Mouse (Mus musculus) right cerebral cortex, postnatal 4 days (tissue): ENCODE measurements around the gene Tnfrsf19.

ENCODE experiments used
- DNase-seq: peaks from one replicate; pipeline ENCODE4 v3.0.0-alpha.2; 2022

Tnfrsf19 gene

DNA sequence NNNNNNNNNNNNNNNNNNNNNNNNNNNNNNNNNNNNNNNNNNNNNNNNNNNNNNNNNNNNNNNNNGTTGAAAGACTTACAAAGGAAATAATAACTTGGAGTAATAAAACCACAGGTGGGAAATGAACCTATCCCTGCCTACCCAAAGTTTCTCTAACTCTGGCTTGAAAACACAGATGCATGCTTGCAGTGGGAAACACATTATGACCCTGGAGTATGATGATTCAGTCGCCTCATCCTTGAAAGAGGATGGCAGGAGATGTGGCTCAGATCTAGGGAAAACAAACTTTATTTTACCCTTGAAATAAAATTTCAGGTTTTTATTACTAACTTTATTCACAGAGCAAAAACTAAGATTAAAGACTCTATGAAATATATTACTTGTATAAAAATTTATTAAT is 26.4 kb downstream of the Tnfrsf19 start:
- no peak for DNase-seq

DNA sequence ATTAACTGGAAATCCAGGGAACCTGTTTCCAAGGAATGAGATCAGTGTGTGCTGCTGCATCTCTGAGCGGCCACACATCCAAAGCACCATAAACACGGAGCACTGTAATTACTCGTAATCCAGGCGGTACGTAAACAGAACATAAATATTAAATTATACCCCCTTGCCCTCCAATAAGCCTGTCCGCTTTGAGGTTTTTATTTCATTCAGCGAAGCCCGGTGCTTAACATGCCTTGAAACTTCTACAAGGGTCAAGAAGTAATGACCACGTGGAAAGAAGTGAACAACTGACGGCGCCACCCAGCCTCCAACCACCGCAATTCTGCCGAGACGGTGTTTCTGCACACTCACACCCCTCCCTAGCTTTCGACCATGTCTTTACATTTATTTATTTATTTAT is 31.7 kb downstream of the Tnfrsf19 start:
- DNase-seq: no peak

DNA sequence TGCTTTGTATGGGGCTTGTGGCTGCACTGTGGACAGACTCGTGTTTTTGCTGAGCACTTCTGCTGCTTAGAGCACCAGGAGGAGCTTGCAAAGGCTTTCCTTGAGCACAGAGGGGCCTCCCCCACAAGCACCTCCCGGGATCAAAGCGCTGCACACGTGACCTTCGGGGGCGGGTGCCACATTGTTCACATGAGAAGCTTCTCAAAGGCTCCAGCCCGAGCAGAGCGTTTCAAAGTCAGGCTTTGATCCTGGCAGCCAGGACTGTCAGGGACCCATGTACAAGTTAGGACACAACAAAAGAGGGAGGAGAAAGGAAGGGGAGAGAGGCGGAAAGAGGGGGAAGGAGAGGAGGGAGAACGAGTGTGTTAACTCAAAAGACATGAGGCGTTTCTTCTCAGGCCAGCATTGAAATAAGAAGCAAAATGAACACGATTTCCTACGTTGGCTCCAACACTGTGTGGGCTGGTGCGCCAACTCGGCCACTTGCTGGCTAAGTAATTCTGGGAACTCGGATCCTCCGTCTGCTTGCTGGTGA is 33.8 kb downstream of the Tnfrsf19 start:
- peak; percentile 54 for DNase-seq

DNA sequence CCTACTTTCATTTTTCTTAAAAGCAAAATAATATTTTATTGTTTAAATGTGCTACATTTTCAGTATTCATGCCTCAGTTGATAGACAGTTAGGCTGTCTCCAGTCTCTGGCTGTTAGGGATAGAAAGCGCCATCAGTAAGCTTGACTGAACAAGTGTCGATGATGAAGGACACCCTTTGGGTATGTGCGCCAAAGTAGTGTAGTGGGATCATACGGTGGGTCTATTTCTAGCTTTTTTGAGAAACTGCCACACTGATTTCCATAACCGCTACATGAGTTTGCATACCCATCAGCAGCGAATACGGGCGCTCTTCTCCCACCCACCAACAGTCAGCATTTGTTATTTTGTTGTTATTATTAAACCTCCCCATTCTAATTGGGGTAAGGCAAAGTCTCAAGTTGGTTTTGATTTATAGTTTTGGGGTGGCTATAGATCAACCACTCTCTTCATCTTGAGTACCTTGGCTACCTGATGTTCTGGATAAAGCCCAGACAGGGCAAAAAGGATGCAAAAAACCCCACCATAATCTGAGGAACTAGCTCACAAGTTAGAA is 34.6 kb downstream of the Tnfrsf19 start:
- DNase-seq: no peak

DNA sequence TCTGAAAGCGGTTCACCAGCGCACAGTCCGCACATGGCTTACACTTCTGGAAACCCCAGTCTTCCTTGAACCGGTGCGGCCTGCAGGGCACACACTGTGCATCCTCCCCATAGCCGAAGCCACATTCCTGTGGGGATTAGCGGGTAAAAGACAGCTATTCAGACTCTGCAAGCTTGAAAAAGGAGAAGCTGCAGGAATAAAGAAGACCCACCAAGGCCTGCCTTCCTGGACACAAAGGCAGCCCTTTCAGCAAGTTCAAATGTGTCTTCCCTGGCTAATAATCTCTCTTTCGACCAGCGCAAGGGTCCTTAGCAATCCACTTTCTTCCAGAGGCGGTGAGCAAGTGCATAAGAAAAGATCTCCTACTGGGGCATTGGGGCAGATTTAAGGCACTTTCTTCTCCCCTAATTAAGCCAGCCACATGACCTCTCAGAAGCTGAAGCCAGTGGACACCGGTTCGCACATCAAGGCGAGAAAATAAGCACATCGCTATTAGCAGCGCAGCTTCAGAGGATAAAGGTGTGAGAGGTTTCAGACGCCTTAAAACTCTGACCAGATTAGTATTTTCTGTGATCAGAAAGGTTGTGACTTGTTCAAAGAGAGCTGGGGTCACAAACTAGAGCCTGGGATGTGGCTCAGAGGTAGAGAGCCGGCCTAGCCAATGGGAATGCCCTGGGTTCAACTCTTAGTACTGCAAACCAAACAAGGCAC is 41.0 kb downstream of the Tnfrsf19 start:
- DNase-seq: no peak

DNA sequence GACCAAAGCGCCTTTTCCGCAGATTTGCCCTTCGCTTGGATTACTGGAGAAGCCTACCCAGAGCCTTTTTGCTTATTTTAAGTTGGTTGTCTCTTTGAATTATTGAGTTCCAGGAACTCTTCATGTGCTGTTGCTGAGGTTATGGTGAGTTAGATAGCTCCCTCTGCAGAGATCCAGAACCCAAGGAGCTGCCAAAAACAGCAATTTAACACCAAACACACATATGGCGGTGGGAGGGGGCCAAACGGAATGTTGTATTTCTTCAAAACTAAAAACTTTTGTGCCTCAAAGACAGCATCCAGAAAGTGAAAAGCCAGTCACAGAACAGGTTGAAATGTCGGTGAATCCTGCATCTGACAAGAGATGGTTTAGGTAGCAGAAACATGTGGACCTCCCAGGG is 42.6 kb downstream of the Tnfrsf19 start:
- DNase-seq: no peak

DNA sequence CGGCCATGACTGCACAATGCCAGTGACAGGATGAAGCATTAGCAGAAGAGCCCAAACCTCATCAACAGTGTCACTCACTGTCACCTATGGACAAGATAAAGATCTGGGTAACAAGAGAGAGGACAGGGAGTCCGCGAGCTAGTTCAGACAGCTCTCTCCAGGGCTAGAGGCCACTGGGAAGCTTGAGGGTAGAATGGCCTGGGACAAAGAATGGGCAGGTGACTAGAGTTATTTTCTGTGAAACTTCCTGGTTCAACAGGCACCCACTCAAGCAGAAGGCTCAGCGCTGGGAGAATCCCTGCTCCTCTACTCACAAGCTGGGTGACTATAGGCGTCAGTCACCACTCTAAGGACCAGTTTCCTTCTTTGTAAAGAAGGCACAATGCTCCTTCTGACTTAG is 46.2 kb downstream of the Tnfrsf19 start:
- no peak for DNase-seq

DNA sequence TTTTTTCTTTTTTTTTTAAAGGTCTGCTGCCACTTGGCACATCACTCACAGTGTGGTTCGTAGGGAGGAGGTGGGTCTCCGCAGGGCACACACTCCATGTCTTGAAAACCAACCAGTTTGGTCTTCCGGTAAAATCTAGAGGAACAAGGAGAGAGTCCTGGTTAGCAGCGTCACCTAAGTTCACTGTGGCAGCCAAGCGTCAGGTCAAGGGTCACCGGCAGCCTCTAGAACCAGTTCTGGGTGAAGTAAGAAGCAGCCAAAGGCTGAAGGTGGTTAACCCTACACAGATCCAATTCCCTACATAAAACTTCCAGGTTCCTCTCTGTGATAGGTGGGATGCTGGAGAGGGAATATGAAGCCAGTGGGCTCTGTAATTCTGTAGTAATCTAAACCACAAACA is 49.7 kb downstream of the Tnfrsf19 start:
- DNase-seq: no peak

DNA sequence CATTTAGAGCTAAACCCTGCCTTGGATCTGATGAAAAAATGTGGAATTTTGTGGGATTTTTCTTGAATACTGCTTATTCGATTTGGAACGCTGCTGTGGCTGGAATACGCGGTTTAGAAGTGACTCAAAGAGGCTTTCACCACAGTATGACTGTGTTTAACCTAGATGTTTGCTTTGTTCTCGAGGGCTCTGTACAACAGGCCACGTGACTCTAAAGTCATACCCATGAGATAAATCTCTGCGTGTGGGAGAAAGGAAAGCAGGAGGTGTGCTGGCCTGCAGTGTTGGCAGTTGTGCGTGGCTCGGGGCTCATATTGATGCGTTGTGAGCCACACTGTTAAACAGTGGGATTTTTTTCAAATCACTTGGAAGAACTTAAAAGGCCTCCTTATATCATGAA is 52.8 kb downstream of the Tnfrsf19 start:
- DNase-seq: no peak

DNA sequence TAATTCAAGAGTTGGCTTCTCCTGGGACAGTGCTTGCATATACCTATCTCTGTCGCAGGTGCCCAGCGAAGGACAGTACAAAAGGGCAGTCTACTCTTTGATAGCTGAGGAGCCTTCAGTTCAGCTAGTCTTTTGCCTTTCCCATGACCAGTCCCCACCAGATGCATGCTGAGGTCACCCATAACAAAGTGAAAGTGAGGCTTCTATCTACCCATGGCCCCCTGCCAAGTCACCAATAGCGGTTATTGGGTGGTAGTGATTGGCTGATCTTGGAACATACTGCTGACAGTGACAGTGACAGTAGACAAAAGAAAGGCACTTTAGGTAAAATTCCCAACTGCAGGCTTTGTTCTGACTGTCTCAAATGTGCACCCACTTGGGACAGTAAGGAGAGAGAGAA is 53.2 kb downstream of the Tnfrsf19 start:
- DNase-seq: no peak

DNA sequence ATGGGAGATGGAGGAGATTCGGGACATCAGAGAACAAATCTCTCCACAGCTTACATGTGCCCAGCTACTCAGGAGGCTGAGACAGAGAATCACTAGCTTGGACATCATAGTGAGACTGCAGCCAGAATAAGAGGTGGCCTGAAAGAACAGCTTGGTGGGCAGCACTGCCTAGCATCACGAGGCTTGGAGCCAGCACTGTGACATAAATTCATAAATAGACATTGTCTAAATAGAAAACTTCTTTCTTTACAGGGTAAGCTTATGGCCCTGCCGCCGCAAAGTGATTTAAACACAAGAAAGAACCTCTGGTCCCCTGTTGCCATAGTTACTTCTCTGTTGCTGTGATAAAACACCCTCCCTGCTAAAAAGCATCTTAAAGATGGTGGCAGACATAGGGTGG is 54.1 kb downstream of the Tnfrsf19 start:
- DNase-seq: peak; percentile 30

DNA sequence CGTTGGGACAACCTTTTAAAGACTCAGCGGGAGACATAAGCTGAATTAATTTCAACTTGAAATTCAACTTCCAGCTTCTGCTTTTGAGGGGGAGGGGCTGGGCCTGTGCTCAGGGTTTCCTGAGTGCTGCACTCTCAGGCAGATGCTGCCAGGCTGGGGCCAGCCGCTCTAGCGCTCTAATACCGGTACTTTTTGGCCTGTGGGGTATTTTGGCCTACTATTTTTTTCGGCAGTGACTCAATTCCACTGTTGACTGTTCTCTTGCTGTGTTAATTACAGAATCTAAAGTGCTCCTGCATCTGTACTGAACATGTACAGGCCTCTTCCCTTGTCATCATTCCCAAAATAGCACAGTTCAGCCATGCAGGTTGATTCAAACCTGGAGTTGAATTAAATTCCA is 58.1 kb downstream of the Tnfrsf19 start:
- no peak for DNase-seq

DNA sequence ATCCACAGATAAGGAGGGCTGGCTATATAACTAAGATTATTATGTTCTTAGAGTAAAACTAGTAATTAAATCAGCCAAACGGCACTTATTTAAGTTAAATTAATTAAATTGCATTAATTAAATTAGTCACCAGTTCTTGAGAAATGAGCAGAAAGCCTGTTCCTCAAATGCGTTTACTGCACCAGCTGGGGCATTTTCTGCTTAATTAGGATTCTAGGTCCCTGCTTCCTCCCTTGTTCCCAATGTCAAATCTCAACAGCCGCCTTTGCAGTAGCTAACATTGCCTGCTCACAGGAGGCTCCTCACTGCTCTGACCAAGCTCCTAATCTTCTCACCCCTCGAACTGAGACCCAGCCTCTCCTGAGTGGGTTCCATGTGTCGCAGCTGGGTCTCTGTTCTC is 59.4 kb downstream of the Tnfrsf19 start:
- DNase-seq: no peak

DNA sequence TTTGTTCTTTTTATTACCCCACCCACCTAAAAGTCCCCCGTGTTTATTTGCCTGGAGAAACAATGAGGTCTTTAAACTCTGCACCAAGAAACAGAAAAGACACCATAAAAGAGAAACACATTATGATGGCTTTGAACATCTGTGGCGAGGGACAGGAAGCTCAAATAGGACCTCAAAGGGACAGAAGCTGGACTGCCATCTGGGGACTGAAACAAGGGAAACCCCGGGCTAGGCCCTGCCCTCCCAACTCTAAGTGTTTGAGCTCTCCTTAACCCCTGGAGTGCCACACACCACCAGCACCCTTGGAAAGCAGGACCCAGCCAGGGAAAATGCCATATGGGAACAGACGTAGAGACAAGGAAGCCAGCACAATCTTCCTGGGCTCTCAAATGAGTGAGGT is 61.2 kb downstream of the Tnfrsf19 start:
- no peak for DNase-seq

DNA sequence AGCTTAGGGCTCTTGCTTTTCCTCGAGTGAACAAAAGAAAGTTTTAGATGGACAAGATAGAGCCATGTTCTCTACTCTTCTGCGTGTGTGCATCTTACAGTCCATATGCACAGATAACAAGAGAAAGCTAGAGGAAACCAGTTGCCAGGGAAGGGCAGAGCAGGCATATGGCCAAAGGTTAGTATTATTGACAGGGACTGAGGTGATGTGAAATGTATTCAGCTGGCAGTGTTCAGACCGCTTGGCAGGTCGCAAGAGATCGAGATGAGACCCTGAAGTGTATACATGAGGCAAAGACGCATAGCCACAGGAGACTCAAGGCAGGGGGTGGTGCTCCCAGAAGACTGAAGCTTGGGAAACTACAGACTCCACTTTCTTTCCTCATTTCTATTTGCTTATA is 62.0 kb downstream of the Tnfrsf19 start:
- no peak for DNase-seq

DNA sequence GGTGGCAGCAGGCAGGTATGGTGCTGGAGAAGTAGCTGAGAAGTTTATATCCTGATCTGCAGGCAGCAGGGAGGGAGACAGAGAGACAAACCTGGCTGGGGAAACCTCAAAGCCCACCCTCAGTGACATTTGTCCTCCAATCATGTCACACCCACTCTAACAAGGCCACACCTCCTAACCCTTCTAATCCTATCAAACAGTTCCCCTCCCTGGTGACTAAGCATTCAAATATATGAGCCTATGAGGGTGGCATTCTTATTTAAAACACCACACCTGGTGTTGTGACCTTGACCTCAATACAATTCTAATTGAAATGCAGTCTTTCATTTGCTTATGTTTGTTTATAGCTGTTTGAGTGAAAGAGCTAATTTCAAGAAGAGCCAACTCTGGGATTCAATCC is 64.2 kb downstream of the Tnfrsf19 start:
- no peak for DNase-seq

DNA sequence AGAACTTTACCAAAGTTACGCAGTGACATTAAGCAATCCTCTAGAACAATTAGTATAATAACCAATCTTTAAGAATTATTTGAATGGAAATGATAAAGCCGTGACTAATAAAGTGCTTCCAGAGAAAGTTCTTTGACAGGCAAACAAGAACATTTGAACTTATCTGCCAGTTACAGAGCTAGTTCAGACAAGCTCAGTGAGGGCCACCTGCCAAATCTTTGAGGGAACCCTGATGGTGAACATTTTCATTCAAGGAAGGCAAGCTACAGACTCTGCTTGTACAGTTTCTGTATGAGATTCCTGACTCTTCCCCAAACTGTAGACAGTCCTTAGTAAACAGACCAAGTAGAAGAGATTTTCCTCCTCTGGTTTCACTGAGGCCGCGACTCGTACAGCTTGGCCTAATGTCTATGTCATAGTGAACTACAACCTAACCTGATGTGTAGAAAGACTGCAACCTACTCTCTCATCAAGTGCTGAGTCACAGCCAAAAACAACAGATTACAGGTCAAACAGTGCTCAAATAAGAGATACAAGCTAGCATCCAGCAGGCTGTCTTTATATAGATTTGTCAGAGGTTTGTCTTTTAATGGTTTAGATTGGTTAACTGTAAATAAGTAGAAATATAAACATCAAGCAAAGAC is 65.9 kb downstream of the Tnfrsf19 start:
- DNase-seq: no peak

DNA sequence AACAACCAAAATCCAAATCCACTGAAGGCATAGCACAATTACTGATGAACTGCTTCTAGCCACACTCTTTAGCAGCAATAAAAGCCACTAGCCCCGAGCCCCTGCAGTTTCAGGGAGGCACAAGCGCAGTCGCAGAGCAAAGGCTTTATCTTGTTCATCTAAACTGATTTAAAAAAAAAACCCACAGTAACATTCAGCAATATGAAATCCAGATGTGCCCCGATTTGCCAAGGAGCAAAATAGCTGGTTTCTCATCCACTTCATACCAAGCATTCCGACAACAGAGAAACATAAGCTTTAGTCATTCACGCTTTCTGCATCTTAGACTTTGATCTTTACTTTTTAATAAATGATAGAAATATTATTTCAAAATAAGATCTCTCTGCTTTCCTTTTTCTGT is 68.2 kb downstream of the Tnfrsf19 start:
- no peak for DNase-seq

DNA sequence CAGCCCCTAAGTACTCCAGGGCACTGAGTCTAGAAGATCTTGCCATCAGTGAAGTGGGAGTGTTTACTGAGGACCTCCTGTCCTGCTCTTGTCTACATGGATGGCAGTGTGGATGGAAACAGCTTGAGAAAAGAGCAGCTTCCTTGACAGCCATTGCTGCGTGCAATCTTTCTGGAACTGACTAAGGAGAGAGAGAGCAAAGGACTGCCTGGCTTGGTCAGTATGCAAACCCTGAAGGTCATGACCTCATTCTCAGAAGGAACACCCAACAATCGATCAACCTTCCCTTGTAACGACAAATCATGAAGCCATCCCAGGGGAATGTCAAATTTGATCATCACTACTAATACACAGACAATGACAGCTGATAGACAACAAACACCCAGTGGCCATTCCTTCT is 70.1 kb downstream of the Tnfrsf19 start:
- no peak for DNase-seq

DNA sequence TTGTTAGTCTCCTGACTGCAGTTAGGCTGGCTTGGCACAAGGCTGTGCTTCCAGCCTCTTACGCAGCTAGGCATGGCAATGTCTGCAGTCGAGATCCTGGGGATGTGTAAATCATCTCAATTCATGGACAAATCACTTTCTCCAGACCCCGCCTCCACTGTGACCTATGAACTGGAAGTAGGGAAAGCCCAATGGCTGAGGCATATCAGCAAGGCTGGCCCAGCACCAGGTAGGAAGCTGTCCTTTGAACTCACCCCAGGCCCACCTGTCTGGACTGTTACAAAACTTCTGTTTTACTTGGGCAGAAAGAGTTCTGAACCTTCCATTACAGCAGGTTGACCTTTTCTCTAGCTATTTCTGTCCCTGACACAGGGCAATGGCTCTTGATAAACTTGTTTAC is 70.6 kb downstream of the Tnfrsf19 start:
- DNase-seq: no peak

DNA sequence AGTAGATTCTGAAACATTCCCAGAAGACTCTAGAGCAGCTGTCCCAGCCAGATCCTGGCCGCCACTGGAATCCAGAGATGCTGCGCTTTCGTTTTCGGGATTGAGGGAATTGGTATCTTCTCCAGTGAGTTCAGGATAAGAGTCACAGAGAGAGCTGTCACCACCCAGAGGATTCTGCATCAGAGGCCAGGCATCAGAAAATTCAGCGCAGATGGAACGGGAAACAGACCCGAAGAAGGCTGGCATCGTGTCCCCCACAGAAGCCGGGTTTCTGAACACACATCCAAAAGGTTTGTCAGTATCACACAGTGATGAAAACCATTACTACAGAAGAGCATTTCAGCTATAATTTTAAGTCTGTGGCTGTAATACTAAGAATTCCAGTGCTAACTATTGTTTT is 75.3 kb downstream of the Tnfrsf19 start:
- DNase-seq: no peak

DNA sequence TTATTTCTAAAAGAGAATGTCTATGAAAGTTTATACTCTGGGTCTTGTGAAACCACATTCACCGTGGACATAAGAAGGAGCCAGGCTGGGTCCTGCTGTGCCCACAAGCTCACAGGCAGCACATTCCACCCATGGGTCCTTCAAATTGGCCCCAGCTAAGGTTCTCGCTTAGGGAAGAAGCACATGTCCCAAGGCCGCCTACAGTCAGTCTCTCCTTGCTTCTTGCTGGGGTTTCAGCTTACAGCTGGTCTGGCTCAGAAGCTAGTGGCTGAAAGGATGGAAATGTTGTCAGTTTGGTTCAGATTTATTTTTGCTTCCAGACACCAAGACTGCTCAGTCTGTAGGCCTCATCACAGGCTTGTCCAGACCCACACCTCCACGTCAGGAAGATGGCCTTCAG is 80.2 kb downstream of the Tnfrsf19 start:
- no peak for DNase-seq

DNA sequence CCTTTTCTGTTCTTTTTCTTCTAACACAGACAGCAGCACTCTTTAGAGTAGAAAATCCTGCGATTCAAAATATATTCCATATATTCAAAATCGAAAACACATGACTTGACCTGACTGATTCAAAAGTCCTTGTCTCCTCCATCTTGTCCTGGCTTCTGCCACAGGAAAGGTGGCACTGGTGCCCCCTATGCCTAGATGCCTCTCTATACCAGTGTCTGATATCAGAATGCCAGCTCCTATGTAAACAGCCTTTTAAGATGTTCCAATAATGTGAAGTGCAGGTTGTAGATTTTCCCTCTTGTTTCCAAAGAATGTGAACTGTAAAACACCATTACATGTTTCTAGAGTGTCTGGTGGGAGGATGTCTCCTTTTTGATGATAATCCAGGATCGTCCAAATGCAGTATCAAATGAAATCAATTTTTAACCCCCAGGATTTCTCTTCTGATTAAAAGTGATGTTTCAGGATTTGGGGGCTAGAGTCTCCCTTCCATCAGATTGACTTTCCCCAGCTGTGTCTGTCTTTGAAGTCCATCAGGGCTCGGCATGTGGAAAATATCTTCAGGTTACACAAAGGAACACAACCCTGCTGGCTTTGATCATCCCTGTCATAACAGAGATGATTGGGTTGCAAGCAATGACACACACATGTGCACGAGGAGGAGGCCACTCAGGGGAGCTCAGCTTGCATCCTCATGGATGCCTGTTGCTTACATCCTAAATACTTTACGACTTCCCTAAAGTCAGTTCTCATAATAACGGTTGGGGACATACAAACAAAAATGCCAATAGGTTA is 82.1 kb downstream of the Tnfrsf19 start:
- no peak for DNase-seq
